Mouse (Mus musculus): ENCODE data around the gene Caly. TPM values are rescaled to one million over a fixed set of nuclear protein-coding genes. Genes with fewer than 3 reads are reported as not detected.

Caly gene
- polyA plus RNA-seq, 1 experiment, result 0.22 TPM

GRCm38 (mm10) chr7:140115583-140116328, 33.4 kb upstream of the Caly start, which contains the start of gene Paox:
Gene Paox (plus strand): TSS chr7:140115799.
- Histone ChIP-seq H3K4me1 (peaks cover 35% of the 10 kb centered on the region), H3K4me3 (replicated peaks) (peak within 1 kb of the TSS; percentile 94), H3K9me3 (no peaks in the 10 kb centered on the region), H3K27me3 (replicated peaks) (no peaks in the 10 kb centered on the region), H3K36me3 (replicated peaks; ENCODE audit: low read length) (peaks cover 22% of the 10 kb centered on the region)
- TF ChIP-seq GATA1 (IDR thresholded peaks at IDR 0.05; ENCODE audit: borderline replicate concordance, low read length), result no peak
- TF ChIP-seq FLI1 (IDR thresholded peaks at IDR 0.05; ENCODE audit: low read length), result no peak

GRCm38 (mm10) chr7:140111943-140112342, 29.6 kb upstream of the Caly start:
- H3K9me3 ChIP-seq, result no peaks in the 10 kb centered on the region
- H3K36me3 ChIP-seq (replicated peaks; ENCODE audit: low read length), result peaks cover 60% of the 10 kb centered on the region
- no peak overlapping the region for H3K4me3 ChIP-seq (replicated peaks)
- H3K4me1 ChIP-seq, result peaks cover 24% of the 10 kb centered on the region
- no peaks in the 10 kb centered on the region for H3K27me3 ChIP-seq (replicated peaks)
- TF ChIP-seq FLI1 (IDR thresholded peaks at IDR 0.05; ENCODE audit: low read length) (no peak), GATA1 (IDR thresholded peaks at IDR 0.05; ENCODE audit: borderline replicate concordance, low read length) (no peak)

DNA sequence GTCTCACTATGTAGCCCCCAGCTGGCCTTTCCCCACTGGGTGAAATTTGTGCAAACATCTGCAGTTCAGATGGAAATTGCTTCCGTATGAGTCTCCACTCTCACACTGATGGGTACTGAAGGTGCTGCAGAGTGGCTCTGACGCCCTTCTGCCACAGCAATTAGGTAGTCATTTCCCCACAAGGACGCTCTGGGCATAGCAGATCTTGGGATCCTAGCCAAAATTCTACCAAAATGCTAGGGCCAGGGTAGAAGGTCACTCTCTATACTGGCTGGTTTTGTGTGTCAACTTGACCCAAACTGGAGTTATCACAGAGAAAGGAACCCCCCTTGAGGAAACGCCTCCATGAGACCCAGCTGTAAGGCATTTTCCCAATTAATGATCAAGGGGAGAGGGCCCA, 21.7 kb upstream of the Caly start:
- Histone ChIP-seq H3K4me1 (peaks cover 36% of the 10 kb centered on the region), H3K36me3 (replicated peaks; ENCODE audit: low read length) (peaks cover 57% of the 10 kb centered on the region), H3K4me3 (replicated peaks) (no peak overlapping the region), H3K9me3 (no peaks in the 10 kb centered on the region), H3K27me3 (replicated peaks) (no peaks in the 10 kb centered on the region)
- TF ChIP-seq FLI1 (IDR thresholded peaks at IDR 0.05; ENCODE audit: low read length) (no peak), GATA1 (IDR thresholded peaks at IDR 0.05; ENCODE audit: borderline replicate concordance, low read length) (no peak)

DNA sequence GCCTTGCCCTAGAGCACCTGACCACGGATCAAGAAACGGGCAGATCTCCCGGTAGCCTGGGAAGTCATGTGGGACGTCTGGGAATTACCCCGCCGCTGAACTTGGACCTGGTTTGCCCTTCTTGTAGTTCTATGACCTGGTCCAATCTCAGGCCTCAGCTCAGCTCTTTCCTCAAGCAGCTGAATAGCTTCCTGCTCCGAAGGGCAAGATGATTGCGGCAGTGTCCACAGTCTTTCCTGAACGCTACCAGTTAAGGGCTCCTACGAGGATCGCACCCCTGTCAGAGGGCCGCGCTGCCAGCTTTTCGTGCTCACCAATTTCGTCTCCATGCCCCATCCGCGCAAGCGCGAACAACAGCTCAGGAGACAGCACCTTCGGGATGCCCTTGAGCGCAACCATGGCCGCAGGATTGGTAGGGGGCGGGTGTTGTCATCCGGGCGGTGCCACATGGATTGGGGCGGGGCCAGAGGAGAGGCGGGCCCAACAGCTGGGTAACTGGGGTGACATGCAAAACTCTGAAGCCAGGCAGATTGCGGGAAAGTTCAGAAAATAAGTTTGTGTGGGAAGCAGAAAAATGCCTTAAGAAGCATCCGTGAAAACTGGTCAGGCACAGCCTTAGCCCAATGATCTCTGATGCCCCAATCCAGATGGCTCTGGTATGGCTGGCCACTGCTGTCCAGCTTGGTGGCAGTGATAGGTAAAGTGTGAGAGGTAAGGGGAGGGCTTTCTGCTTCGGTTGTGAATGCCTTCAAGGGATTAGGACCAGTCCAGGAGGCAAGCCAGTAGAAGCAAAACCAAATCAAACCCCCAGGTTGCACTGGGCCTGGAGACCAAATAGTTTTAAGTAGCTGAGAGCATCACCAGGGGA, 19.9 kb upstream of the Caly start, which contains the start of gene Fuom:
TSS of gene Fuom (minus strand) at position 449 of the 868 bp plus-strand sequence.
- Histone ChIP-seq H3K27me3 (replicated peaks) (peaks cover 3% of the 10 kb centered on the region), H3K4me1 (peaks cover 54% of the 10 kb centered on the region), H3K4me3 (replicated peaks) (peak within 1 kb of the TSS; percentile 91), H3K9me3 (no peaks in the 10 kb centered on the region), H3K36me3 (replicated peaks; ENCODE audit: low read length) (peaks cover 39% of the 10 kb centered on the region)
- TF ChIP-seq GATA1 (IDR thresholded peaks at IDR 0.05; ENCODE audit: borderline replicate concordance, low read length) (no peak), FLI1 (IDR thresholded peaks at IDR 0.05; ENCODE audit: low read length) (no peak)

- no peaks in the 10 kb centered on the region for H3K9me3 ChIP-seq
- H3K27me3 ChIP-seq (replicated peaks), result peaks cover 6% of the 10 kb centered on the region
- peak overlapping the region; percentile 12 for H3K4me3 ChIP-seq (replicated peaks)
- TF ChIP-seq GATA1 (IDR thresholded peaks at IDR 0.05; ENCODE audit: borderline replicate concordance, low read length), result no peak
- no peak for TF ChIP-seq FLI1 (IDR thresholded peaks at IDR 0.05; ENCODE audit: low read length)
- peaks cover 33% of the 10 kb centered on the region for H3K36me3 ChIP-seq (replicated peaks; ENCODE audit: low read length)
- peaks cover 58% of the 10 kb centered on the region for H3K4me1 ChIP-seq
Observed at GRCm38 (mm10) chr7:140101498-140101897, 19.1 kb upstream of the Caly start.

GRCm38 (mm10) chr7:140098466-140098865, 16.1 kb upstream of the Caly start:
- Histone ChIP-seq H3K4me3 (replicated peaks) (peak overlapping the region; percentile 38), H3K4me1 (peaks cover 65% of the 10 kb centered on the region), H3K36me3 (replicated peaks; ENCODE audit: low read length) (peaks cover 12% of the 10 kb centered on the region), H3K9me3 (no peaks in the 10 kb centered on the region), H3K27me3 (replicated peaks) (peaks cover 23% of the 10 kb centered on the region)
- TF ChIP-seq GATA1 (IDR thresholded peaks at IDR 0.05; ENCODE audit: borderline replicate concordance, low read length) (no peak), FLI1 (IDR thresholded peaks at IDR 0.05; ENCODE audit: low read length) (no peak)

GRCm38 (mm10) chr7:140096055-140096454, 13.7 kb upstream of the Caly start:
- Histone ChIP-seq H3K9me3 (peaks cover 7% of the 10 kb centered on the region), H3K4me3 (replicated peaks) (no peak overlapping the region), H3K36me3 (replicated peaks; ENCODE audit: low read length) (peaks cover 11% of the 10 kb centered on the region), H3K4me1 (peaks cover 43% of the 10 kb centered on the region), H3K27me3 (replicated peaks) (peaks cover 25% of the 10 kb centered on the region)
- no peak for TF ChIP-seq FLI1 (IDR thresholded peaks at IDR 0.05; ENCODE audit: low read length)
- no peak for TF ChIP-seq GATA1 (IDR thresholded peaks at IDR 0.05; ENCODE audit: borderline replicate concordance, low read length)

DNA sequence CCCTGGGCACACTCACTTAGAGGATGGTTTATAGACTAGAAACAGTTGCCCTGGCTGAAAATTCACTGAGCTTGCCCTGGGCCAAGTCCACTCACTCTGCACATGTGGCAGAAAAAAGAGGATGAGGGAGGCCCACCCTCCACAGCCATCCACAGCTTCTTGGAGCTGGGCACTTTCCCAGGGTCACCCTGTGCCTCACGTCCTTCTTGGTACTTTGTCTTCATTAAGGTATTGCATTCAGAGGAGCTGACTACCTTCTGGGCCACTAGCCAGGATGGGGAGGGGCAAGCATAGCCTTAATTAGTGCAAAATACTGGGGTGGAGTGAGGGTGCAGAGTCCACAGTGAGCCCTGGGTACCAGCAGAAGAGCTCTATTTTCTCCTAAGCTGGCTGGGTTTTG, 13.2 kb upstream of the Caly start:
- no peak for TF ChIP-seq FLI1 (IDR thresholded peaks at IDR 0.05; ENCODE audit: low read length)
- TF ChIP-seq GATA1 (IDR thresholded peaks at IDR 0.05; ENCODE audit: borderline replicate concordance, low read length), result no peak
- Histone ChIP-seq H3K4me3 (replicated peaks) (no peak overlapping the region), H3K36me3 (replicated peaks; ENCODE audit: low read length) (peaks cover 7% of the 10 kb centered on the region), H3K27me3 (replicated peaks) (peaks cover 25% of the 10 kb centered on the region), H3K4me1 (peaks cover 41% of the 10 kb centered on the region), H3K9me3 (peaks cover 7% of the 10 kb centered on the region)

- peaks cover 7% of the 10 kb centered on the region for H3K36me3 ChIP-seq (replicated peaks; ENCODE audit: low read length)
- no peak for TF ChIP-seq GATA1 (IDR thresholded peaks at IDR 0.05; ENCODE audit: borderline replicate concordance, low read length)
Observed at GRCm38 (mm10) chr7:140094954-140095353, 12.6 kb upstream of the Caly start.

More at GRCm38 (mm10) chr7:140094954-140095353, 12.6 kb upstream of the Caly start:
- Histone ChIP-seq H3K9me3 (peaks cover 7% of the 10 kb centered on the region), H3K4me3 (replicated peaks) (no peak overlapping the region), H3K4me1 (peaks cover 41% of the 10 kb centered on the region), H3K27me3 (replicated peaks) (peaks cover 27% of the 10 kb centered on the region)
